Mouse (Mus musculus) lung, postnatal 0 days (tissue): Measurements from ENCODE around the gene Arhgap19. TPM values are rescaled to one million over a fixed set of nuclear protein-coding genes. Genes with fewer than 3 reads are reported as not detected.
A peak's percentile ranks its signal among the peaks of the same experiment; 100 is the strongest.

Source experiments
- ATAC-seq: fragments of 200-750 bp; cut with Nextera tagmentation; 2 replicates; pipeline ENCODE4 v1.8.0; 2017; ENCODE audit warnings: moderate library complexity
- DNase-seq: peaks from one replicate; pipeline ENCODE4 v3.0.0-alpha.2; 2016; ENCODE audit warnings: low spot score
- H3K27ac ChIP-seq: fragments of 300-500 bp; sonication (generic); 2 replicates; pipeline ENCODE4 v1.5.1; 2014; ENCODE audit warnings: antibody characterized with exemption, mild to moderate bottlenecking, low read length, mixed read lengths
- H3K27me3 ChIP-seq: fragments of 300-500 bp; sonication (generic); replicated peaks from 2 replicates; pipeline ENCODE4 v1.6.1; 2014; ENCODE audit warnings: low read length, mixed read lengths; ENCODE audit not compliant: insufficient read depth
- H3K36me3 ChIP-seq: fragments of 300-500 bp; sonication (generic); 2 replicates; pipeline ENCODE4 v1.6.1; 2014; ENCODE audit warnings: low read length, mixed read lengths; ENCODE audit not compliant: insufficient read depth
- H3K4me1 ChIP-seq: fragments of 300-500 bp; sonication (generic); 2 replicates; pipeline ENCODE4 v1.6.1; 2014; ENCODE audit warnings: antibody characterized with exemption, low read depth, low read length, mixed read lengths; ENCODE audit not compliant: insufficient read depth
- H3K4me2 ChIP-seq: fragments of 300-500 bp; sonication (generic); replicated peaks from 2 replicates; pipeline ENCODE4 v1.6.1; 2014; ENCODE audit warnings: low read depth, mild to moderate bottlenecking, low read length, moderate library complexity, mixed read lengths
- H3K4me3 ChIP-seq: fragments of 300-500 bp; sonication (generic); 2 replicates; pipeline ENCODE4 v1.5.1; 2014; ENCODE audit warnings: low read depth, low read length
- H3K9ac ChIP-seq: fragments of 300-500 bp; sonication (generic); replicated peaks from 2 replicates; pipeline ENCODE4 v1.6.1; 2014; ENCODE audit warnings: low read depth, mild to moderate bottlenecking
- H3K9me3 ChIP-seq: fragments of 300-500 bp; sonication (generic); 2 replicates; pipeline ENCODE4 v1.6.1; 2016; ENCODE audit warnings: low read length, mixed read lengths
- CTCF ChIP-seq: IDR thresholded peaks from 2 replicates; pipeline ENCODE4 v1.5.1; 2016; ENCODE audit warnings: antibody characterized with exemption, mild to moderate bottlenecking
- EP300 ChIP-seq: IDR thresholded peaks from 2 replicates; pipeline ENCODE4 v1.6.1; 2016; ENCODE audit warnings: antibody characterized with exemption, mild to moderate bottlenecking, control low read depth
- WGBS: fragments of 180-500 bp; shearing (Covaris S2); extraction: QIAGEN DNeasy Blood & Tissue Kit; methylation state at CpG from one replicate; pipeline ENCODE4 v1.1.7; 2014; 5-methylcytosine and 5-hydroxymethylcytosine counted together
- polyA plus RNA-seq: library from polyadenylated mRNA; unstranded; fragments of >200 nt; fragmentation: Nextera tagmentation; extraction: Ambion mirVana; gene quantifications from 2 replicates; pipeline ENCODE4 v1.2.1, GENCODE M21; 2015

Arhgap19 gene
- polyA plus RNA-seq, 1 experiment from 2014 or later, result 2.1 TPM

DNA sequence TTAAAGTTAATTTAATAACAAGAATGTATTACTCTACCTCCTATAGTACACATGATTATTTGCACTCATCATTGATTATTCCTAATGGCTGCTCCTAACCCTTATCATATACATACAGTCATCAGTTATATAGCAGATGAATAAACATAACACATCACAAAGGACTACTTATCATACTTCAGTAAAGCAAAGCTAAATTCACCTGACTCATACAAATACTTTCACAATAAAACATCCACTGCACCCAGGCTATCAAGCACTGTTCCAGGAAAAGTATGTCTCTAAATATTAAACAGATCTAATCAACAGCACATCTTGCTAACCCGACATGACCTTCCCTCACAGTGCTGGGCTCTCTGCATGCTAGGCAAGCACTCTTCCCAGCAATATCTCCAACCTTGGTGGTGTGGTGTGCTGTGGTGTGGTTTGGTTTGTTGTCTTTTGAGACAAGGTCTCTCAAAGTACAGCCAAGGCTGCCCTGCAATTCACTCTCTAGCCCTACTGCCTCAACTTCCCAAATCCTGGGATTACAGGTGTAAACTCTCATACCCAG, 8.8 kb downstream of the Arhgap19 start:
- H3K9ac ChIP-seq, result no peak overlapping the region

DNA sequence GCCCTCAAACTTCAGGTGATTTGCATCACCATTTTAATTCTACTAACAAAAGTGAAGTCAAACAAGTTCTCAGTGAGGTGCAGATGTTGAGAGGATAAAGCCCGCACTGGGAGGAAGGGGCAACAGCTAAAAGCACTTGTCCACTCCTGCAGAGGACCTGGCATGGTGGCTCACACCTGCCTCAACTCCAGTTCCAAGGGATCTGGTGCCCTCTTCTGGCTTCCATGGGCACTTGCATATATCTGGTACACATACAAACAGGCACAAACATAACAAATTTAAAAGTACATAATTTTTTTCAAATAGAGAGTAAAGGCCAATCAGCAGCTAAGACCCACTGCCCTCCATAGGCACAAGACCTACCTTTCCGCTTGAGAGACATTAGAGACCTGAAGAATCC, 10.5 kb downstream of the Arhgap19 start:
- H3K9me3 ChIP-seq, result no peaks in the 10 kb centered on the region
- no peak overlapping the region for H3K4me2 ChIP-seq
- H3K36me3 ChIP-seq, result no peaks in the 10 kb centered on the region
- DNase-seq (no peak), ATAC-seq (no peak)
- no peak overlapping the region for H3K4me3 ChIP-seq
- no peak overlapping the region for H3K9ac ChIP-seq
- no peaks in the 10 kb centered on the region; the same call in 1 of the 2 replicates for H3K4me1 ChIP-seq
- TF ChIP-seq CTCF (peak; percentile 65), EP300 (no peak)
- no peaks in the 10 kb centered on the region for H3K27me3 ChIP-seq
- no peak overlapping the region for H3K27ac ChIP-seq
- WGBS, result 92% methylated on average over 2 of the region's 2 CpGs

More for the DNA sequence above, 8.8 kb downstream of the Arhgap19 start:
- Histone ChIP-seq H3K36me3 (no peaks in the 10 kb centered on the region), H3K9me3 (no peaks in the 10 kb centered on the region), H3K27me3 (no peaks in the 10 kb centered on the region), H3K27ac (no peak overlapping the region), H3K4me3 (no peak overlapping the region), H3K4me2 (no peak overlapping the region), H3K4me1 (no peaks in the 10 kb centered on the region; the same call in 1 of the 2 replicates)
- TF ChIP-seq CTCF, result no peak
- no peak for TF ChIP-seq EP300
- ATAC-seq (no peak), DNase-seq (no peak)
- WGBS, result 43% methylated on average over 1 of the region's 1 CpGs

DNA sequence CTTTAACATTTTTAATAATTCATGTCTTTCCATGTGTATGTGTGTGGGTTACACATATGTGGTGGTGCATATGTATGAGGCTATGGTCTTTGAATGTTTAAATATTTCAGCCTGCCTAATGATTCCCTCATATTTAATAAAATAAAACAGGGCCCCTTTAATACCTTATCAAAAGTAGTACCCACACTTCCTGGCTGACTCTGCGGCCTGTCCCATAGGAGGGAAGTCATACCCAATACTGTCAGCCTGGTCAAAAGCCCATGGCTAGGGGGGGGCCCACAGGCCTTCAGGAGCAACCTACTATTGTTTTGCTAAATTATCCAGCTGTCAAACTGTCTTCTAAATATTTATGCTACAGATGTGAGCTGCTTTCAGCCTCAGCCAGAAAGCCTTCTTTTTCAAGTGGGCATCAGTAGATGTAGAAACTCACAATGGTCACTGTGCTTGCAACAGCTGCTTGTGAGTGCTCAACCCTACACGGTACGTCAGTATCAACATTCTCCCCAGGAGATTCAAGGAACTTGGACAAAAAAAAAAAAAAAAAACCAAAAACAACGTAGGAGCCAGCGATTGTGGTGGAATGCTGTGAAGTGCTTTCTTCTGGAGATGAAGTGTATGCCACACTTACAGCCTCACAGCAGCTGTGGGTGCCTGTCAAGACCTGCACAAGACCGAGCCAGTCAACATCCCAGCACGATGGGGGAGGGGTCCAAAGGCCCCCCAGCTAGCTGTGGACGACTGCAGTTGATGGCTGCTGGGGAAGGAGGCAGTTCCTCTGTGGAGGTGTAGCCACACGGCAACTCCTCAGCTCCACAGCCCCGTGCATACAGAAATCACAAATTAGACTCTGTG, 12.5 kb downstream of the Arhgap19 start:
- peak overlapping the region; percentile 10; the same call in 1 of the 2 replicates for H3K27ac ChIP-seq
- DNase-seq, result peak; percentile 65
- 34% methylated on average over 10 of the region's 10 CpGs for WGBS
- H3K36me3 ChIP-seq, result no peaks in the 10 kb centered on the region
- no peaks in the 10 kb centered on the region for H3K9me3 ChIP-seq
- TF ChIP-seq CTCF (no peak), EP300 (no peak)
- H3K4me1 ChIP-seq, result no peaks in the 10 kb centered on the region; the same call in 1 of the 2 replicates
- H3K4me2 ChIP-seq, result no peak overlapping the region
- H3K4me3 ChIP-seq, result no peak overlapping the region
- peak; percentile 87 for ATAC-seq
- no peak overlapping the region for H3K9ac ChIP-seq
- no peaks in the 10 kb centered on the region for H3K27me3 ChIP-seq

GRCm38 (mm10) chr19:41786896-41787295, 15.0 kb downstream of the Arhgap19 start:
- H3K9me3 ChIP-seq, result no peaks in the 10 kb centered on the region
- no peak overlapping the region for H3K4me2 ChIP-seq
- 97% methylated on average over 1 of the region's 1 CpGs for WGBS
- ATAC-seq (no peak), DNase-seq (no peak)
- no peak overlapping the region for H3K4me3 ChIP-seq
- H3K9ac ChIP-seq, result no peak overlapping the region
- TF ChIP-seq CTCF (no peak), EP300 (no peak)
- H3K27me3 ChIP-seq, result no peaks in the 10 kb centered on the region
- no peaks in the 10 kb centered on the region for H3K36me3 ChIP-seq
- H3K4me1 ChIP-seq, result no peaks in the 10 kb centered on the region
- no peak overlapping the region for H3K27ac ChIP-seq

- Histone ChIP-seq H3K9ac (no peak overlapping the region), H3K27me3 (no peaks in the 10 kb centered on the region), H3K4me2 (no peak overlapping the region), H3K36me3 (peaks cover 5% of the 10 kb centered on the region; the same call in 1 of the 2 replicates), H3K4me3 (no peak overlapping the region), H3K9me3 (no peaks in the 10 kb centered on the region), H3K27ac (no peak overlapping the region), H3K4me1 (no peaks in the 10 kb centered on the region)
- ATAC-seq (no peak), DNase-seq (no peak)
- WGBS, result 78% methylated on average over 6 of the region's 6 CpGs
- TF ChIP-seq EP300 (no peak), CTCF (peak; percentile 53)
Observed at GRCm38 (mm10) chr19:41777514-41777913, 24.3 kb downstream of the Arhgap19 start.

DNA sequence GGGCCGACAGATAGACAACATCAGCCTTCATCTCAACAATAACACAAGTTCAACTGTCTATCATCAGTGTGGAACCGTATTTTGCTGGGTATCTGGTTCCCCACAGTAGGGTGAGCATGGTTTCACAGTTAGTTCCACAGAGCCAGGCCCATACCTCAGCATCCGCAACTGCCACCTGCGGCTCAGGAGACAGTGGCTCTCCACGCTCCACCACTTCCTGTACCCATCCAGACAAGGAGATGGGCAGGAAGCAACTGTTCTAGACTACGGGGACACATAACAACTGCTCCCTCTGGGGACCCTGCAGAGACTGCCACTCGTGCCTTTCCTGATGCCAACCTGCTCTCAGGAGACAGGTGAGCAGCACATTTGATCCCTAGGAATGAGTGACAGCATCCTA, 33.1 kb downstream of the Arhgap19 start:
- Histone ChIP-seq H3K27ac (no peak overlapping the region), H3K4me3 (no peak overlapping the region), H3K9me3 (no peaks in the 10 kb centered on the region), H3K27me3 (no peaks in the 10 kb centered on the region), H3K9ac (no peak overlapping the region), H3K4me1 (no peaks in the 10 kb centered on the region), H3K4me2 (no peak overlapping the region), H3K36me3 (peaks cover 5% of the 10 kb centered on the region; the same call in 1 of the 2 replicates)
- ATAC-seq (no peak), DNase-seq (no peak)
- 82% methylated on average over 7 of the region's 7 CpGs for WGBS
- TF ChIP-seq CTCF, result no peak
- no peak for TF ChIP-seq EP300
